Mouse (Mus musculus): ENCODE results near the gene Tspan11.

- TF ChIP-seq CEBPB (IDR thresholded peaks at IDR 0.05; ENCODE audit: low read depth): no peak
- TF ChIP-seq CTCF (IDR thresholded peaks at IDR 0.05; ENCODE audit: control insufficient read depth, insufficient read depth, insufficient read length): no peak
- no peak for TF ChIP-seq MAX (IDR thresholded peaks at IDR 0.05)
Observed at GRCm38 (mm10) chr6:127875883-127876282, 11.5 kb upstream of the Tspan11 start.

Data from C2C12 (cell line).